12 mouse cellular contexts compared by ENCODE assay signal in genomic region chr4:114664063-114665036, GRCm38 (mm10).
A peak's percentile ranks its signal among the peaks of the same experiment; 100 is the strongest.
DNase-seq lines count a peak whose midpoint lies in the region; ATAC-seq and TF ChIP-seq lines count a peak whose summit lies in the region.
"Had no signal": no experiment of that assay in that cellular context is flagged by ENCODE, and none has a peak within 500 bp of the region (broad histone marks: within the 10 kb centered on the region; RNA-seq: fewer than 3 reads in every experiment).

No protein-coding gene starts in this region.

- peak; percentile 30 for DNase-seq in kidney, adult 18-20 months
- DNase-seq in NIH3T3 (ENCODE audit: low read depth), result peak; percentile 65
- DNase-seq in frontal cortex, adult 2 months (ENCODE audit: extremely low spot score in 1 of 2, low spot score in 1 of 2), result no peak
- DNase-seq in forebrain, postnatal 0 days, result no peak
- no peak for DNase-seq in midbrain, embryonic 11.5 days (ENCODE audit: low spot score, missing footprints)
- DNase-seq: cerebellum, postnatal 25 days had no signal

- H3K27ac ChIP-seq in kidney, embryonic 16.5 days (ENCODE audit: low read length), result no peak overlapping the region
- H3K27ac ChIP-seq in heart, embryonic 16.5 days (ENCODE audit: low read length), result no peak overlapping the region
- no peak overlapping the region for H3K27ac ChIP-seq in liver, embryonic 15.5 days (replicated peaks)
- no peak overlapping the region for H3K27ac ChIP-seq in forebrain, postnatal 0 days (ENCODE audit: low read depth, low read length)
- no peak overlapping the region for H3K27ac ChIP-seq in midbrain, embryonic 11.5 days (ENCODE audit: low read depth, low read length)
- H3K27ac ChIP-seq: embryonic facial prominence, embryonic 15.5 days; hindbrain, embryonic 14.5 days had no signal

- TF ChIP-seq CTCF in forebrain, postnatal 0 days (IDR thresholded peaks at IDR 0.05; ENCODE audit: low read depth), result no peak

- H3K4me3 ChIP-seq in kidney, embryonic 16.5 days (ENCODE audit: low read length), result no peak overlapping the region
- H3K4me3 ChIP-seq in heart, embryonic 16.5 days (ENCODE audit: low read length), result no peak overlapping the region
- no peak overlapping the region for H3K4me3 ChIP-seq in liver, embryonic 15.5 days (replicated peaks)
- no peak overlapping the region for H3K4me3 ChIP-seq in forebrain, postnatal 0 days (ENCODE audit: low read depth, low read length)
- H3K4me3 ChIP-seq in midbrain, embryonic 11.5 days (ENCODE audit: low read depth, low read length), result no peak overlapping the region
- H3K4me3 ChIP-seq: embryonic facial prominence, embryonic 15.5 days had no signal

- H3K27me3 ChIP-seq in kidney, embryonic 16.5 days (ENCODE audit: insufficient read depth, low read length), result peaks cover 32% of the 10 kb centered on the region
- H3K27me3 ChIP-seq in heart, embryonic 16.5 days (ENCODE audit: control insufficient read depth, insufficient read depth, low read length), result peaks cover 48% of the 10 kb centered on the region
- H3K27me3 ChIP-seq in liver, embryonic 15.5 days, result peaks cover 46% of the 10 kb centered on the region
- H3K27me3 ChIP-seq in forebrain, postnatal 0 days (ENCODE audit: insufficient read depth, low read length), result peaks cover 63% of the 10 kb centered on the region
- peaks cover 40% of the 10 kb centered on the region for H3K27me3 ChIP-seq in midbrain, embryonic 11.5 days (ENCODE audit: control insufficient read depth, insufficient read depth, low read length)

- H3K9me3 ChIP-seq in kidney, embryonic 16.5 days (ENCODE audit: low read length), result no peaks in the 10 kb centered on the region
- H3K9me3 ChIP-seq in heart, embryonic 16.5 days (replicated peaks; ENCODE audit: control insufficient read depth, low read length), result no peaks in the 10 kb centered on the region
- H3K9me3 ChIP-seq in liver, embryonic 15.5 days (replicated peaks), result no peaks in the 10 kb centered on the region
- no peaks in the 10 kb centered on the region for H3K9me3 ChIP-seq in forebrain, postnatal 0 days (ENCODE audit: low read length)
- H3K9me3 ChIP-seq in midbrain, embryonic 11.5 days (ENCODE audit: control insufficient read depth, low read length), result no peaks in the 10 kb centered on the region
- H3K9me3 ChIP-seq: embryonic facial prominence, embryonic 15.5 days had no signal

- no peaks in the 10 kb centered on the region for H3K36me3 ChIP-seq in kidney, embryonic 16.5 days (ENCODE audit: insufficient read depth, low read length)
- H3K36me3 ChIP-seq in heart, embryonic 16.5 days (ENCODE audit: control insufficient read depth, insufficient read depth), result no peaks in the 10 kb centered on the region
- no peaks in the 10 kb centered on the region for H3K36me3 ChIP-seq in liver, embryonic 15.5 days (replicated peaks)
- H3K36me3 ChIP-seq in forebrain, postnatal 0 days (ENCODE audit: insufficient read depth), result no peaks in the 10 kb centered on the region
- H3K36me3 ChIP-seq in midbrain, embryonic 11.5 days (ENCODE audit: control insufficient read depth, insufficient read depth, low read length), result no peaks in the 10 kb centered on the region
- H3K36me3 ChIP-seq: embryonic facial prominence, embryonic 15.5 days had no signal

- 69% methylated on average over 9 of the region's 9 CpGs for WGBS in kidney, embryonic 16.5 days
- WGBS in heart, embryonic 16.5 days, result 48% methylated on average over 9 of the region's 9 CpGs
- 12% methylated on average over 9 of the region's 9 CpGs for WGBS in liver, embryonic 15.5 days (ENCODE audit: insufficient replicate concordance)
- WGBS in forebrain, postnatal 0 days, result 68% methylated on average over 9 of the region's 9 CpGs
- WGBS in midbrain, embryonic 11.5 days, result 78% methylated on average over 9 of the region's 9 CpGs

- ATAC-seq in kidney, embryonic 16.5 days (ENCODE audit: low FRiP score, low TSS enrichment), result no peak
- 0 out of 2 replicates have a peak, but pooled peaks have one; percentile 44 for ATAC-seq in heart, embryonic 16.5 days (replicated peaks; ENCODE audit: extremely low read depth, insufficient read depth, low FRiP score)
- ATAC-seq in liver, embryonic 15.5 days (ENCODE audit: insufficient read depth), result peak; percentile 87
- ATAC-seq in forebrain, postnatal 0 days, result no peak
- no peak for ATAC-seq in midbrain, embryonic 11.5 days (ENCODE audit: low FRiP score)
- ATAC-seq: lung, postnatal 0 days had no signal

- H3K9ac ChIP-seq in kidney, embryonic 16.5 days (replicated peaks; ENCODE audit: low read length), result no peak overlapping the region
- no peak overlapping the region for H3K9ac ChIP-seq in heart, embryonic 16.5 days (ENCODE audit: low read length)
- no peak overlapping the region for H3K9ac ChIP-seq in liver, embryonic 15.5 days
- no peak overlapping the region for H3K9ac ChIP-seq in forebrain, postnatal 0 days
- H3K9ac ChIP-seq in midbrain, embryonic 11.5 days (ENCODE audit: low read length), result no peak overlapping the region
- H3K9ac ChIP-seq: embryonic facial prominence, embryonic 15.5 days; hindbrain, embryonic 14.5 days had no signal

- H3K4me1 ChIP-seq in kidney, embryonic 16.5 days (ENCODE audit: insufficient read depth, low read length), result peaks cover 17% of the 10 kb centered on the region
- H3K4me1 ChIP-seq in heart, embryonic 16.5 days (ENCODE audit: control insufficient read depth, insufficient read depth, low read length), result peaks cover 10% of the 10 kb centered on the region
- H3K4me1 ChIP-seq in liver, embryonic 15.5 days (replicated peaks), result peaks cover 36% of the 10 kb centered on the region
- H3K4me1 ChIP-seq in forebrain, postnatal 0 days (ENCODE audit: insufficient read depth), result no peaks in the 10 kb centered on the region
- peaks cover 7% of the 10 kb centered on the region for H3K4me1 ChIP-seq in midbrain, embryonic 11.5 days (ENCODE audit: control insufficient read depth, insufficient read depth, low read length)

- H3K4me2 ChIP-seq in kidney, embryonic 16.5 days (replicated peaks; ENCODE audit: low read depth, low read length), result no peak overlapping the region
- no peak overlapping the region for H3K4me2 ChIP-seq in heart, embryonic 16.5 days (ENCODE audit: low read depth, low read length)
- no peak overlapping the region for H3K4me2 ChIP-seq in liver, embryonic 15.5 days
- no peak overlapping the region for H3K4me2 ChIP-seq in forebrain, postnatal 0 days (ENCODE audit: low read depth)
- no peak overlapping the region for H3K4me2 ChIP-seq in midbrain, embryonic 11.5 days
- H3K4me2 ChIP-seq: embryonic facial prominence, embryonic 15.5 days; hindbrain, embryonic 14.5 days had no signal

Comparison
In these comparisons a context has a peak if more than half of its experiments do, and no peak if none do; other contexts are left out.
1. DNase-seq: peak in kidney, adult 18-20 months (single experiment) and NIH3T3 (single experiment); none in frontal cortex, adult 2 months (0 of 2), forebrain, postnatal 0 days (single experiment) and midbrain, embryonic 11.5 days (single experiment).
2. ATAC-seq: peak in heart, embryonic 16.5 days (single experiment) and liver, embryonic 15.5 days (single experiment); none in kidney, embryonic 16.5 days (single experiment), forebrain, postnatal 0 days (single experiment) and midbrain, embryonic 11.5 days (single experiment).